Mouse (Mus musculus) small intestine, adult 2 months (tissue): ENCODE data around the gene Traf3ip2.

Experiments
- CTCF ChIP-seq: fragments of 200-500 bp; IDR thresholded peaks from 2 replicates; pipeline ENCODE4 v1.5.1; 2012; ENCODE audit warnings: low read depth, mild to moderate bottlenecking, control low read depth, inconsistent platforms, low read length, moderate library complexity, mixed read lengths; ENCODE audit not compliant: insufficient replicate concordance, insufficient read length; ENCODE audit errors: extremely low read depth
- POLR2A ChIP-seq: fragments of 200-500 bp; IDR thresholded peaks from 2 replicates; pipeline ENCODE4 v1.6.1; 2012; ENCODE audit warnings: low read depth, mild to moderate bottlenecking, control low read depth, inconsistent platforms, low read length, moderate library complexity

DNA sequence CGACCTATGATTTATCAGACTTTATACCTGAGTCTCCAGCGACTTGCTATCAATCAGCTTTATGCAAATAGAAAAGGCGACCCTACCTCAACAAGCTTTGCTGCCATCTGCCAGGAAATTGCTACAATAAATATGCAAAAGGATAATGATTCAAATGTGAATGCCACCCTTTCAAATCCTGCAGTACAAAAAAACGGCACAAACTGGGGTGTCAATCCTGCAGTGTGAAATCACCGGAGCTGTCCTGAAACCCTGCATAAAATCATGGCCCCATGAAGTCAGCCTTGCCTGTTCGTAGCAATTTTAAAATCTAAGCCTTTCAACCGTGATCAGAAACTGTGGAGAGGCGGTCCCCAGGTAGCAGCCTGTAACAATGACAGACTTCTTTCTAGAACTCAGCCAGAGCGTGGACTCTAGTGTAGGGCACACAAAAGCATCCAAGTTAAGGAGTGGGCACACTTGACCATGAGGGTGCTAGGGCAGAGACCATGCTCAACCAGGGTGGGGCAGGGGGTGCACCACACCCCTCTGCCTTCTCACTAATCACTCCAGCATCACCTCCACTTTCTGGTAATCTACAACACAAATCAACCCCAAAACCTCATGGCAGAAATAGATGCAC, 40.6 kb upstream of the Traf3ip2 start:
- no peak for TF ChIP-seq CTCF
- no peak for TF ChIP-seq POLR2A
